Mouse (Mus musculus): ENCODE data around the gene Il27ra. TPM values are rescaled to one million over a fixed set of nuclear protein-coding genes. Genes with fewer than 3 reads are reported as not detected.
A peak's percentile ranks its signal among the peaks of the same experiment; 100 is the strongest.
"Not testable (repeated sequence)": the region's sequence is repeated elsewhere in the genome, so short reads cannot be mapped to it uniquely, and the experiment has no call there.

Gene Il27ra
- polyA plus RNA-seq, 1 experiment from 2014 or later, result 2.9 TPM

GRCm38 (mm10) chr8:84011705-84012498, 30.5 kb downstream of the Il27ra start, which contains the start of gene 2210011C24Rik:
TSS of gene 2210011C24Rik (minus strand) at chr8:84012171.
- H3K9ac ChIP-seq (replicated peaks; ENCODE audit: low read length), result peak within 1 kb of the TSS; percentile 59
- under 1% methylated on average over 45 of the region's 45 CpGs for WGBS
- H3K4me1 ChIP-seq (ENCODE audit: insufficient read depth, low read length), result peaks cover 25% of the 10 kb centered on the region
- peaks cover 36% of the 10 kb centered on the region for H3K27me3 ChIP-seq (ENCODE audit: insufficient read depth, low read length)
- H3K4me2 ChIP-seq (replicated peaks; ENCODE audit: low read depth, low read length), result peak within 1 kb of the TSS; percentile 82
- H3K27ac ChIP-seq (ENCODE audit: low read length), result peak within 1 kb of the TSS; percentile 27; the same call in 1 of the 2 replicates
- no peaks in the 10 kb centered on the region for H3K36me3 ChIP-seq (ENCODE audit: insufficient read depth, low read length)
- ATAC-seq (ENCODE audit: low FRiP score, low TSS enrichment), result peak; percentile 66
- H3K4me3 ChIP-seq (ENCODE audit: low read length), result peak within 1 kb of the TSS; percentile 59
- no peaks in the 10 kb centered on the region for H3K9me3 ChIP-seq (ENCODE audit: low read length)

- WGBS, result under 1% methylated on average over 80 of the region's 83 CpGs
- no peaks in the 10 kb centered on the region for H3K9me3 ChIP-seq (ENCODE audit: low read length)
- no peak overlapping the region for H3K27ac ChIP-seq (ENCODE audit: low read length)
- peak overlapping the region; percentile 59 for H3K4me3 ChIP-seq (ENCODE audit: low read length)
- ATAC-seq (ENCODE audit: low FRiP score, low TSS enrichment), result peak; percentile 26; the same call in 1 of the 2 replicates
- peak overlapping the region; percentile 59 for H3K9ac ChIP-seq (replicated peaks; ENCODE audit: low read length)
- peaks cover 36% of the 10 kb centered on the region for H3K27me3 ChIP-seq (ENCODE audit: insufficient read depth, low read length)
- no peaks in the 10 kb centered on the region for H3K36me3 ChIP-seq (ENCODE audit: insufficient read depth, low read length)
- H3K4me1 ChIP-seq (ENCODE audit: insufficient read depth, low read length), result peaks cover 25% of the 10 kb centered on the region
- peak overlapping the region; percentile 82 for H3K4me2 ChIP-seq (replicated peaks; ENCODE audit: low read depth, low read length)
These were observed 31.5 kb downstream of the Il27ra start for GRCm38 (mm10) chr8:84010625-84011611.

- Histone ChIP-seq H3K27ac (ENCODE audit: low read length) (no peak overlapping the region), H3K4me1 (ENCODE audit: insufficient read depth, low read length) (peaks cover 29% of the 10 kb centered on the region), H3K36me3 (ENCODE audit: insufficient read depth, low read length) (no peaks in the 10 kb centered on the region), H3K9ac (replicated peaks; ENCODE audit: low read length) (no peak overlapping the region), H3K9me3 (ENCODE audit: low read length) (no peaks in the 10 kb centered on the region), H3K27me3 (ENCODE audit: insufficient read depth, low read length) (peaks cover 36% of the 10 kb centered on the region), H3K4me2 (replicated peaks; ENCODE audit: low read depth, low read length) (peak overlapping the region; percentile 82), H3K4me3 (ENCODE audit: low read length) (0 out of 2 replicates have a peak overlapping the region, but pooled peaks have one; percentile 59)
- WGBS, result 2% methylated on average over 11 of the region's 11 CpGs
- ATAC-seq (ENCODE audit: low FRiP score, low TSS enrichment), result peak; percentile 43; the same call in 1 of the 2 replicates
These were observed 32.5 kb downstream of the Il27ra start for GRCm38 (mm10) chr8:84009876-84010275.

GRCm38 (mm10) chr8:84008362-84008761, 34.0 kb downstream of the Il27ra start:
- ATAC-seq (ENCODE audit: low FRiP score, low TSS enrichment), result no peak

GRCm38 (mm10) chr8:84005502-84005901, 36.9 kb downstream of the Il27ra start:
- not testable (repeated sequence) for H3K4me2 ChIP-seq (replicated peaks; ENCODE audit: low read depth, low read length); H3K27me3 ChIP-seq (ENCODE audit: insufficient read depth, low read length); H3K4me3 ChIP-seq (ENCODE audit: low read length); ATAC-seq (ENCODE audit: low FRiP score, low TSS enrichment); H3K9me3 ChIP-seq (ENCODE audit: low read length); H3K36me3 ChIP-seq (ENCODE audit: insufficient read depth, low read length); H3K27ac ChIP-seq (ENCODE audit: low read length); H3K9ac ChIP-seq (replicated peaks; ENCODE audit: low read length)
- 91% methylated on average over 7 of the region's 7 CpGs for WGBS
- H3K4me1 ChIP-seq (ENCODE audit: insufficient read depth, low read length), result peaks cover 26% of the 10 kb centered on the region

More at GRCm38 (mm10) chr8:84008362-84008761, 34.0 kb downstream of the Il27ra start:
- Histone ChIP-seq H3K27me3 (ENCODE audit: insufficient read depth, low read length) (peaks cover 33% of the 10 kb centered on the region), H3K9ac (replicated peaks; ENCODE audit: low read length) (no peak overlapping the region), H3K4me2 (replicated peaks; ENCODE audit: low read depth, low read length) (no peak overlapping the region), H3K9me3 (ENCODE audit: low read length) (no peaks in the 10 kb centered on the region), H3K4me3 (ENCODE audit: low read length) (no peak overlapping the region), H3K36me3 (ENCODE audit: insufficient read depth, low read length) (no peaks in the 10 kb centered on the region), H3K4me1 (ENCODE audit: insufficient read depth, low read length) (peaks cover 34% of the 10 kb centered on the region), H3K27ac (ENCODE audit: low read length) (no peak overlapping the region)
- WGBS, result 26% methylated on average over 7 of the region's 7 CpGs

GRCm38 (mm10) chr8:84004533-84005201, 37.7 kb downstream of the Il27ra start:
- Histone ChIP-seq H3K36me3 (ENCODE audit: insufficient read depth, low read length) (peaks cover 17% of the 10 kb centered on the region), H3K4me2 (replicated peaks; ENCODE audit: low read depth, low read length) (peak overlapping the region; percentile 67), H3K27ac (ENCODE audit: low read length) (peak overlapping the region; percentile 90), H3K4me3 (ENCODE audit: low read length) (peak overlapping the region; percentile 60), H3K4me1 (ENCODE audit: insufficient read depth, low read length) (peaks cover 24% of the 10 kb centered on the region), H3K9me3 (ENCODE audit: low read length) (no peaks in the 10 kb centered on the region), H3K27me3 (ENCODE audit: insufficient read depth, low read length) (no peaks in the 10 kb centered on the region), H3K9ac (replicated peaks; ENCODE audit: low read length) (peak overlapping the region; percentile 68)
- 1% methylated on average over 30 of the region's 30 CpGs for WGBS
- peak; percentile 84 for ATAC-seq (ENCODE audit: low FRiP score, low TSS enrichment)

- ATAC-seq (ENCODE audit: low FRiP score, low TSS enrichment), result no peak
- Histone ChIP-seq H3K9me3 (ENCODE audit: low read length) (no peaks in the 10 kb centered on the region), H3K27me3 (ENCODE audit: insufficient read depth, low read length) (no peaks in the 10 kb centered on the region), H3K4me3 (ENCODE audit: low read length) (peak overlapping the region; percentile 60), H3K36me3 (ENCODE audit: insufficient read depth, low read length) (peaks cover 18% of the 10 kb centered on the region), H3K9ac (replicated peaks; ENCODE audit: low read length) (peak overlapping the region; percentile 68; the same call in 1 of the 2 replicates), H3K4me2 (replicated peaks; ENCODE audit: low read depth, low read length) (peak overlapping the region; percentile 67), H3K4me1 (ENCODE audit: insufficient read depth, low read length) (peaks cover 33% of the 10 kb centered on the region), H3K27ac (ENCODE audit: low read length) (peak overlapping the region; percentile 90; the same call in 1 of the 2 replicates)
- WGBS, result 73% methylated on average over 6 of the region's 6 CpGs
These were observed 38.7 kb downstream of the Il27ra start for GRCm38 (mm10) chr8:84003612-84004246.

GRCm38 (mm10) chr8:84002957-84003611, 39.3 kb downstream of the Il27ra start:
- Histone ChIP-seq H3K27ac (ENCODE audit: low read length) (no peak overlapping the region), H3K9me3 (ENCODE audit: low read length) (no peaks in the 10 kb centered on the region), H3K4me3 (ENCODE audit: low read length) (no peak overlapping the region), H3K27me3 (ENCODE audit: insufficient read depth, low read length) (no peaks in the 10 kb centered on the region), H3K36me3 (ENCODE audit: insufficient read depth, low read length) (peaks cover 18% of the 10 kb centered on the region), H3K9ac (replicated peaks; ENCODE audit: low read length) (no peak overlapping the region), H3K4me1 (ENCODE audit: insufficient read depth, low read length) (peaks cover 34% of the 10 kb centered on the region), H3K4me2 (replicated peaks; ENCODE audit: low read depth, low read length) (no peak overlapping the region)
- ATAC-seq (ENCODE audit: low FRiP score, low TSS enrichment), result no peak
- WGBS, result 65% methylated on average over 12 of the region's 12 CpGs
